Mouse (Mus musculus): ENCODE data around the gene Slc17a4. TPM values are rescaled to one million over a fixed set of nuclear protein-coding genes. Genes with fewer than 3 reads are reported as not detected.

Gene Slc17a4
- polyA plus RNA-seq (2015; fragmentation: Nextera tagmentation; extraction: Ambion mirVana), result not detected in 2 replicates

- WGBS, result 55% methylated on average over 9 of the region's 9 CpGs
These were observed at the start of gene Slc17a4 for GRCm38 (mm10) chr13:23914376-23915167. Gene Slc17a4 (minus strand): TSS chr13:23915009.

GRCm38 (mm10) chr13:23959776-23960175 is 45.0 kb upstream of the Slc17a4 start:
- H3K9ac ChIP-seq, result no peak overlapping the region
- ATAC-seq (ENCODE audit: borderline replicate concordance, extremely low read depth, low FRiP score, low TSS enrichment), result no peak
- no peak overlapping the region for H3K27ac ChIP-seq
- no peaks in the 10 kb centered on the region for H3K4me1 ChIP-seq
- H3K36me3 ChIP-seq, result no peaks in the 10 kb centered on the region
- H3K4me2 ChIP-seq, result no peak overlapping the region
- H3K4me3 ChIP-seq, result no peak overlapping the region
- 8% methylated on average over 2 of the region's 2 CpGs for WGBS
- H3K27me3 ChIP-seq, result no peaks in the 10 kb centered on the region
- no peaks in the 10 kb centered on the region for H3K9me3 ChIP-seq

More at GRCm38 (mm10) chr13:23914376-23915167, at the start of gene Slc17a4:
- Histone ChIP-seq H3K27ac (no peak within 1 kb of the TSS), H3K9ac (no peak within 1 kb of the TSS), H3K27me3 (no peaks in the 10 kb centered on the region), H3K9me3 (no peaks in the 10 kb centered on the region), H3K4me1 (0 out of 2 replicates have a peak, but pooled peaks cover 2% of the 10 kb centered on the region), H3K4me3 (no peak within 1 kb of the TSS), H3K36me3 (no peaks in the 10 kb centered on the region), H3K4me2 (no peak within 1 kb of the TSS)
- no peak for ATAC-seq (ENCODE audit: borderline replicate concordance, extremely low read depth, low FRiP score, low TSS enrichment)

DNA sequence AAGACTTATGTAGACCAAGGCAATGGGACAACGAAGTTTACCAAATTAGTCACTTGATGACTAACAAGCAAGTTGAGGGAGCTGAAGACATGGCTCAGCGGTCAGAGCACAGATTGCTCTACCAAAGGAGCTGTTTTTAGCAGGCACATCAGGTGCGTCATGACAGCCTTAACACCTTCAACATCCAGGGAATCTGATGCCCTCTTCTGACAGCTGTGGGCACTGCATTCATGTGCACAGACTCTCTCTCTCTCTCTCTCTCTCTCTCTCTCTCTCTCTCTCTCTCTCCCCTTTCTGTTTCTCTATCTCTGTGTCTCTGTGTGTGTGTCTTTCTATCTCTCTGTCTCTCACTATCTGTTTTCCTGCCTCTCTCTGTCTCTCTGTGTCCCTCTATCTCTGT is 36.1 kb upstream of the Slc17a4 start:
- WGBS, result 62% methylated on average over 3 of the region's 3 CpGs
- no peak for ATAC-seq (ENCODE audit: borderline replicate concordance, extremely low read depth, low FRiP score, low TSS enrichment)
- H3K27me3 ChIP-seq, result no peaks in the 10 kb centered on the region
- H3K9me3 ChIP-seq, result no peaks in the 10 kb centered on the region
- H3K36me3 ChIP-seq, result no peaks in the 10 kb centered on the region
- H3K4me3 ChIP-seq, result no peak overlapping the region
- H3K4me1 ChIP-seq, result no peaks in the 10 kb centered on the region
- H3K4me2 ChIP-seq, result no peak overlapping the region
- no peak overlapping the region for H3K27ac ChIP-seq
- H3K9ac ChIP-seq, result no peak overlapping the region

DNA sequence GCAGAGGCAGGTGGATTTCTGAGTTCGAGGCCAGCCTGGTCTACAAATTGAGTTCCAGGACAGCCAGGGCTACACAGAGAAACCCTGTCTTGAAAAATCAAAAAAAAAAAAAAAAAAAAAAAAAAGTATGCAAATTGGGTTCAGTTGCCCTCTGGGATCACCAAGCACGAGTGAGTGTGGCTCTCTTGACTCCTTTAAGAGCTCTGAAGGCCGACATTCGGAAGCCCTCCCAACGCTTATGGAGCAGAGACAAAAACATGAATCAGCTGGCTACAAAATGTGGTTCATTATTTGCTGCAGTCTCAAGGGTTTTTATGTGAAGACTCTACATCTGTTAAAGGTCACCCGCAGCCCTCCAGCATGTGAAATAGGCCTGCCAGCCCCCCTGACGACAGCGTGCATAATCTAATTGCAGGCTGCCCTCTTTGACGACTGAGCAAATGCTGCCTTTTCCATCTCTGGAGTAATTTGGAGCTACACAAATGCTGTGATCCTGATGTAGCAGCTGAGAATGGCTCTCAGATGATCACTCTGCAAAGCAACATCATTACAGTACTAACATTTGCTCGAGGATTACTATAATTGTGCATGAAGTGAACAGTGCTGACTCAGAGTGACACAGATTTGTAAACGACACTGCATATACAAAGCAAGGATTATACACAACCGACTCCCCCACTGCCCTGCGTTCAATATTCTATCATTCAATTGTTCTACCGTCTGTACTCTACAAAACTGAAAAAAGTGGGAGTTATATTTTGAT is 34.9 kb upstream of the Slc17a4 start:
- 56% methylated on average over 14 of the region's 14 CpGs for WGBS
- no peaks in the 10 kb centered on the region for H3K4me1 ChIP-seq
- H3K9ac ChIP-seq, result no peak overlapping the region
- no peak overlapping the region for H3K4me2 ChIP-seq
- no peak overlapping the region for H3K4me3 ChIP-seq
- H3K9me3 ChIP-seq, result no peaks in the 10 kb centered on the region
- H3K36me3 ChIP-seq, result no peaks in the 10 kb centered on the region
- ATAC-seq (ENCODE audit: borderline replicate concordance, extremely low read depth, low FRiP score, low TSS enrichment), result no peak
- no peak overlapping the region for H3K27ac ChIP-seq
- H3K27me3 ChIP-seq, result no peaks in the 10 kb centered on the region

DNA sequence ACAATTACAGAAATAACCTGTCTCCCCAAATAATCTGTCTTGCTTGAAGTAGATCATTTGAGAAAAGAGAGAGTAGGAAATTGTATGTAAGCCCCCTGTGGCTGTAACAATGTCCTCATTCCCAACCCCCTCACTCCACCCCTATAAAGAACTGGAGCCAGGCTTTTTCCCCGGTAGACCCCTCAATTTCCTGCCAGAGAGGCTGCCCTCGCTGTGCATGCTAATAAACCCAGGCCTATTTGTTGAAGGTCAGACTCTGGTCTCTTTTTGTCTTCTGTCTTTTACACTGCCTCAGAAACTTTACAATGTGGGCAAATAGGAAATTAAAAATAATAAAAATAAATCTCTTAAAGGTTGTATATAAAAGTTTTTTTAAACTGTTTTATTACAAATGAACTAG is 31.4 kb upstream of the Slc17a4 start:
- Histone ChIP-seq H3K4me2 (no peak overlapping the region), H3K9me3 (no peaks in the 10 kb centered on the region), H3K4me3 (no peak overlapping the region), H3K27me3 (no peaks in the 10 kb centered on the region), H3K36me3 (no peaks in the 10 kb centered on the region), H3K27ac (no peak overlapping the region), H3K4me1 (no peaks in the 10 kb centered on the region), H3K9ac (no peak overlapping the region)
- WGBS, result 28% methylated on average over 2 of the region's 2 CpGs
- no peak for ATAC-seq (ENCODE audit: borderline replicate concordance, extremely low read depth, low FRiP score, low TSS enrichment)

GRCm38 (mm10) chr13:23942861-23943260 is 28.1 kb upstream of the Slc17a4 start:
- H3K4me1 ChIP-seq, result no peaks in the 10 kb centered on the region
- H3K36me3 ChIP-seq, result no peaks in the 10 kb centered on the region
- WGBS, result 51% methylated on average over 2 of the region's 2 CpGs
- no peak overlapping the region for H3K9ac ChIP-seq
- no peak overlapping the region for H3K27ac ChIP-seq
- no peaks in the 10 kb centered on the region for H3K9me3 ChIP-seq
- H3K4me3 ChIP-seq, result no peak overlapping the region
- no peaks in the 10 kb centered on the region for H3K27me3 ChIP-seq
- no peak for ATAC-seq (ENCODE audit: borderline replicate concordance, extremely low read depth, low FRiP score, low TSS enrichment)
- no peak overlapping the region for H3K4me2 ChIP-seq

- 38% methylated on average over 6 of the region's 6 CpGs for WGBS
- Histone ChIP-seq H3K36me3 (no peaks in the 10 kb centered on the region), H3K4me2 (no peak overlapping the region), H3K4me1 (no peaks in the 10 kb centered on the region), H3K27me3 (no peaks in the 10 kb centered on the region), H3K27ac (0 out of 2 replicates have a peak overlapping the region, but pooled peaks have one; percentile 12), H3K9ac (no peak overlapping the region), H3K4me3 (no peak overlapping the region), H3K9me3 (no peaks in the 10 kb centered on the region)
- ATAC-seq (ENCODE audit: borderline replicate concordance, extremely low read depth, low FRiP score, low TSS enrichment), result no peak; the same call in 1 of the 2 replicates
These were observed 25.5 kb upstream of the Slc17a4 start for GRCm38 (mm10) chr13:23940291-23940690.

DNA sequence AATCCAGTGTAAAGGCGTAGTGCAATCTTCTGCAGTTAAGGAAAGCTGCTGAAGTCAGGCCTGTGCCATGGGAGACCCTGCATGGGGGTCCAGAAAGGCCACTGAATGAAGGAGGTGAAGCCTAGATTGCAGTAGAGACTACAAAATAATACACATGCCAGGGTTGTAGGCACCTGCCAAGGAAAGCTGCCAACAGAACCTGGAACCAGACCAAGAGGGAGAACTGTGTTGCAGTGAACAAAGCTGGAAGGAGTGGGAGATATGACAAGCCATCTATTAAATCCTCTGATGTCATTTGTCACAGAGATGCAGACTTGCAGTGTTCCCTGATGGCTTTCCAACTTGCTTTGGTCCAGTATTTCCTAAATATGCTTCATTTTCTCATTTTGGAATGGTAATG is 23.9 kb upstream of the Slc17a4 start:
- 86% methylated on average over 1 of the region's 1 CpGs for WGBS
- Histone ChIP-seq H3K9me3 (no peaks in the 10 kb centered on the region), H3K4me1 (no peaks in the 10 kb centered on the region), H3K27me3 (no peaks in the 10 kb centered on the region), H3K4me3 (no peak overlapping the region), H3K36me3 (no peaks in the 10 kb centered on the region), H3K4me2 (no peak overlapping the region), H3K9ac (no peak overlapping the region), H3K27ac (no peak overlapping the region)
- no peak for ATAC-seq (ENCODE audit: borderline replicate concordance, extremely low read depth, low FRiP score, low TSS enrichment)

- Histone ChIP-seq H3K36me3 (no peaks in the 10 kb centered on the region), H3K9ac (no peak within 1 kb of the TSS), H3K4me2 (no peak within 1 kb of the TSS), H3K4me3 (no peak within 1 kb of the TSS), H3K27ac (no peak within 1 kb of the TSS), H3K4me1 (no peaks in the 10 kb centered on the region), H3K9me3 (no peaks in the 10 kb centered on the region), H3K27me3 (no peaks in the 10 kb centered on the region)
- ATAC-seq (ENCODE audit: borderline replicate concordance, extremely low read depth, low FRiP score, low TSS enrichment), result no peak
- 86% methylated on average over 10 of the region's 10 CpGs for WGBS
These were observed 19.4 kb upstream of the Slc17a4 start, which contains the start of gene Hist1h2aa for GRCm38 (mm10) chr13:23934211-23934520. Gene Hist1h2aa (plus strand): TSS chr13:23934462.

GRCm38 (mm10) chr13:23933421-23934210 is 18.8 kb upstream of the Slc17a4 start, which contains the start of gene Hist1h2ba:
Gene Hist1h2ba (minus strand): TSS chr13:23934156.
- 89% methylated on average over 39 of the region's 39 CpGs for WGBS

DNA sequence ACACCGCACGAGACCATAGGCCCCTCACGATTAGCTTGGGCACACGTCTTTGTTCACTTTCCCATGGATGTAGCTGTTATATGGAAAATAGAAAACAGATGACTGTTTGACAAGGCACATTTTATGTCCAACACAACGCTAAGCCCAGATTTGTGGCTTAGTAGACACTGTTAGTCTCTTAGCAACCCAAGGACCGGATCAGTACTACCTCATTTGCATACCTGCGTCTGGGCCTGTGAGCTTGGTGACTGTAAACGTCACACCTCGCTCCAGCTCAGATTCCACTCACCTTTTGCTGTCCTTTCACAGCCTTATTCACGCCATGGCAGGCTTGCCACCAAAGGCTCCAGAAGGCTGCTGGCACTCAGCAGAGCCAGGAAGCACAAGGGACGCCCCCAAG is 16.1 kb upstream of the Slc17a4 start:
- Histone ChIP-seq H3K9me3 (no peaks in the 10 kb centered on the region), H3K36me3 (no peaks in the 10 kb centered on the region), H3K9ac (no peak overlapping the region), H3K4me3 (no peak overlapping the region), H3K27me3 (no peaks in the 10 kb centered on the region), H3K27ac (no peak overlapping the region), H3K4me1 (peaks cover 12% of the 10 kb centered on the region), H3K4me2 (no peak overlapping the region)
- no peak for ATAC-seq (ENCODE audit: borderline replicate concordance, extremely low read depth, low FRiP score, low TSS enrichment)
- 63% methylated on average over 11 of the region's 11 CpGs for WGBS

More at GRCm38 (mm10) chr13:23933421-23934210, 18.8 kb upstream of the Slc17a4 start, which contains the start of gene Hist1h2ba:
- Histone ChIP-seq H3K9ac (no peak within 1 kb of the TSS), H3K27me3 (no peaks in the 10 kb centered on the region), H3K4me1 (peaks cover 2% of the 10 kb centered on the region), H3K4me3 (no peak within 1 kb of the TSS), H3K9me3 (no peaks in the 10 kb centered on the region), H3K27ac (no peak within 1 kb of the TSS), H3K4me2 (no peak within 1 kb of the TSS), H3K36me3 (no peaks in the 10 kb centered on the region)
- no peak for ATAC-seq (ENCODE audit: borderline replicate concordance, extremely low read depth, low FRiP score, low TSS enrichment)

Data from lung, embryonic 15.5 days (tissue).